Mouse (Mus musculus) kidney, postnatal 0 days (tissue): ENCODE results near the gene Zfhx3. TPM values are rescaled to one million over a fixed set of nuclear protein-coding genes. Genes with fewer than 3 reads are reported as not detected.
A peak's percentile ranks its signal among the peaks of the same experiment; 100 is the strongest.

Experiments used
- ATAC-seq: fragments of 200-750 bp; cut with Nextera tagmentation; replicated peaks from 2 replicates; pipeline ENCODE4 v1.8.0; 2017; ENCODE audit warnings: low read depth, moderate number of reproducible peaks, moderate TSS enrichment, moderate library complexity; ENCODE audit not compliant: low FRiP score
- DNase-seq: peaks from one replicate; pipeline ENCODE4 v3.0.0-alpha.2; 2016; ENCODE audit warnings: low spot score
- H3K27ac ChIP-seq: fragments of 300-500 bp; sonication (generic); 2 replicates; pipeline ENCODE4 v1.5.1; 2014; ENCODE audit warnings: mild to moderate bottlenecking
- H3K27me3 ChIP-seq: fragments of 300-500 bp; sonication (generic); 2 replicates; pipeline ENCODE4 v1.6.1; 2014; ENCODE audit warnings: low read length, mixed read lengths; ENCODE audit not compliant: insufficient read depth
- H3K36me3 ChIP-seq: fragments of 300-500 bp; sonication (generic); 2 replicates; pipeline ENCODE4 v1.6.1; 2014; ENCODE audit warnings: low read length, mixed read lengths; ENCODE audit not compliant: insufficient read depth
- H3K4me1 ChIP-seq: fragments of 300-500 bp; sonication (generic); replicated peaks from 2 replicates; pipeline ENCODE4 v1.6.1; 2014; ENCODE audit warnings: antibody characterized with exemption, low read length, mixed read lengths; ENCODE audit not compliant: insufficient read depth
- H3K4me2 ChIP-seq: fragments of 300-500 bp; sonication (generic); 2 replicates; pipeline ENCODE4 v1.6.1; 2014; ENCODE audit warnings: mild to moderate bottlenecking, low read length, moderate library complexity, mixed read lengths
- H3K4me3 ChIP-seq: fragments of 300-500 bp; sonication (generic); replicated peaks from 2 replicates; pipeline ENCODE4 v1.5.1; 2014; ENCODE audit warnings: low read depth, low read length
- H3K9ac ChIP-seq: fragments of 300-500 bp; sonication (generic); 2 replicates; pipeline ENCODE4 v1.6.1; 2014; ENCODE audit warnings: low read depth, low read length
- H3K9me3 ChIP-seq: fragments of 300-500 bp; sonication (generic); replicated peaks from 2 replicates; pipeline ENCODE4 v1.6.1; 2016; ENCODE audit warnings: low read length, inconsistent platforms, mixed read lengths
- CTCF ChIP-seq: IDR thresholded peaks from 2 replicates; pipeline ENCODE4 v1.5.1; 2016; ENCODE audit warnings: antibody characterized with exemption, low read depth, mild to moderate bottlenecking, moderate library complexity
- WGBS: fragments of 180-500 bp; shearing (Covaris S2); extraction: QIAGEN DNeasy Blood & Tissue Kit; methylation state at CpG from one replicate; pipeline ENCODE4 v1.1.7; 2014; 5-methylcytosine and 5-hydroxymethylcytosine counted together
- polyA plus RNA-seq: library from polyadenylated mRNA; unstranded; fragments of >200 nt; fragmentation: Nextera tagmentation; extraction: Ambion mirVana; gene quantifications from 2 replicates; pipeline ENCODE4 v1.2.1, GENCODE M21; 2015

Zfhx3 gene
- polyA plus RNA-seq, 1 experiment from 2014 or later = 5.0 TPM

DNA sequence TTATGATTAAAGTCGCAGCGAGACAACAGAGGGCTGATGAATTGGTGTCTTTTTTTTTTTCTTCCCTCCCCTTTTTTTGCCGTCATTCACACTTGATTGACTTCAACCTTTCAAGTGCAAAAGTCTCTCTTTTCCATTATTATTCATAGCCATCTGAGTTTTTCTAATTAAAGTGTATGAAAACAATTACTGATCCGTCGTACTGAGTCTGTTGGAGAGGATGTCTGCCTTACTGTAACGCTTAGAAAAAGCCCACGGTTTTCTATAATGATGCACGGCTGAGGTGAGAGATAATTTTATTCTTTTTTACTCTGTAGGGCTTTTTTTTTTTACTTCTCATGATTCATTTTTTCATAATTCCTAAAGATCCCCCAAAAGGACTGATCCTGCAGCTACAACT, 1000.2 kb downstream of the Zfhx3 start:
- H3K4me1 ChIP-seq = no peaks in the 10 kb centered on the region
- H3K9me3 ChIP-seq = no peaks in the 10 kb centered on the region
- DNase-seq = no peak
- H3K27me3 ChIP-seq = no peaks in the 10 kb centered on the region
- no peak overlapping the region for H3K4me3 ChIP-seq
- no peak for TF ChIP-seq CTCF
- 64% methylated on average over 8 of the region's 8 CpGs for WGBS
- H3K36me3 ChIP-seq = peaks cover 35% of the 10 kb centered on the region
- no peak for ATAC-seq
- H3K9ac ChIP-seq = no peak overlapping the region
- no peak overlapping the region for H3K4me2 ChIP-seq
- no peak overlapping the region for H3K27ac ChIP-seq

DNA sequence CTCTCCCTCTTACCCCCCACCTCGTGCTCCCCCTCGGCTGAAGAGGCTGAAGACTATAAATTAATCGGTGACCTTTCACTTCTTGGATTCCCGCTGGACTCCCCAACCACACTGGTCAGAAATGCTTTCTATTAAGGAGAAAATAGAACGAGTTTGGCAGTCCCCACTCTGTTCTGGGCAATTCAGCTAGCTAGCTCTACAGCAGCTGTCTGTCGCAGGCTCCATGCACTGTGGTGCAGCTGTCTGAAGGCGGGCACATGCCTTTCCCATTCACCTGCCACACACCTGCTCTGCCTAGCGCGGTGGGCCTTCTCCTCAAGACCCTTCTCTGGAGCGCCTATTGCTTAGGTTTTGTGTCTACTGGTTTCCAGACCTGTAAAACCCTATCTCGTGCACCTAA, 1000.7 kb downstream of the Zfhx3 start:
- Histone ChIP-seq H3K4me3 (no peak overlapping the region), H3K9ac (no peak overlapping the region), H3K4me1 (no peaks in the 10 kb centered on the region), H3K9me3 (no peaks in the 10 kb centered on the region), H3K27ac (no peak overlapping the region), H3K27me3 (no peaks in the 10 kb centered on the region), H3K36me3 (peaks cover 39% of the 10 kb centered on the region), H3K4me2 (no peak overlapping the region)
- ATAC-seq (no peak), DNase-seq (no peak)
- WGBS = 64% methylated on average over 11 of the region's 11 CpGs
- no peak for TF ChIP-seq CTCF

DNA sequence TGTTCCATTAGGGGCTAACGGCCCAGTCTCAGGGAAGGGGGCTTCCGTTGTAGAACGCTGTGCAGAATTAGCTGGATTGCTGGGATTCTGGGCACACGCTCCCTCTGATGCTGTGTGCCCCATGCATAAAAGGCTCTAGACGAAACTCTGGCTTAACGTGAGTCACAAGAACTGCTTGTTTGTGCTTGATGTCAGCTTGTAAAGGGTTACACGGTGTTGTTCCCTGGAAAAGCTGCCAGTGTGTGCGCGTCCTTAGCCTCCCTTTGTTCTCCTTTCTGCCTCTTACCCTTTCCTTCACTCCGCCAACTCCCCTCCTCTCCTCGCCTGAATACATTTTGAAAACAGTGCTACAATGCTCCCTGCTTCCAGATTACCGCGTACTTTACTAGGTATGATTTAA, 1001.9 kb downstream of the Zfhx3 start:
- Histone ChIP-seq H3K36me3 (peaks cover 46% of the 10 kb centered on the region), H3K4me1 (no peaks in the 10 kb centered on the region), H3K4me3 (no peak overlapping the region), H3K27me3 (no peaks in the 10 kb centered on the region), H3K9ac (no peak overlapping the region), H3K4me2 (no peak overlapping the region), H3K27ac (no peak overlapping the region), H3K9me3 (peaks cover 10% of the 10 kb centered on the region)
- ATAC-seq (no peak), DNase-seq (no peak)
- 70% methylated on average over 13 of the region's 13 CpGs for WGBS
- no peak for TF ChIP-seq CTCF

DNA sequence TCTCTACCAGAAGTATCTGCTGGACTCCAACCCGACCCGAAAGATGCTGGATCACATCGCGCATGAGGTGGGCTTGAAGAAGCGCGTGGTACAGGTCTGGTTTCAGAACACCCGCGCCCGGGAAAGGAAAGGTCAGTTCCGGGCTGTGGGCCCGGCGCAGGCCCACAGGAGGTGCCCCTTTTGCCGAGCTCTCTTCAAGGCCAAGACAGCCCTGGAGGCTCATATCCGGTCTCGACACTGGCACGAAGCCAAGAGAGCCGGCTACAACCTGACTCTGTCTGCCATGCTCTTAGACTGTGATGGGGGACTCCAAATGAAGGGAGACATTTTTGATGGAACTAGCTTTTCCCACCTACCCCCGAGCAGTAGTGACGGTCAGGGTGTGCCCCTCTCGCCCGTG, 1007.9 kb downstream of the Zfhx3 start:
- DNase-seq = no peak
- WGBS = 96% methylated on average over 21 of the region's 21 CpGs
- Histone ChIP-seq H3K4me3 (no peak overlapping the region), H3K9ac (no peak overlapping the region), H3K27ac (no peak overlapping the region), H3K27me3 (no peaks in the 10 kb centered on the region), H3K4me2 (no peak overlapping the region), H3K36me3 (peaks cover 78% of the 10 kb centered on the region), H3K4me1 (no peaks in the 10 kb centered on the region), H3K9me3 (peaks cover 26% of the 10 kb centered on the region)
- no peak for TF ChIP-seq CTCF
- no peak; the same call in 1 of the 2 replicates for ATAC-seq

DNA sequence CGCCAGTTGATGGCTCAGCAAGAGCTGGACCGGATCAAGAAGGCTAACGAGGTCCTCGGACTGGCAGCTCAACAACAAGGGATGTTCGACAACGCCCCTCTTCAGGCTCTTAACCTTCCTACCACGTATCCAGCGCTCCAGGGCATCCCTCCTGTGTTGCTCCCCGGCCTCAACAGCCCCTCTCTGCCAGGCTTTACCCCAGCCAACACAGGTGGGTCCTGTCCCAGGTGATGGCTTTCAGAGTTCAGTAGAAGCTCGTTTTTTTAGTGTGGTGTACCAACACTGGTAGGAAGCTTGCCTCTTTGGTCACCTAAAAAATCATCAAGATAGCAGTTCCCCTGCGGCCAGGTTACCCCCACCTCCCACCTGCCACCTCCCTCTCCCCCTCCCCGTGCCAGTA, 1009.1 kb downstream of the Zfhx3 start:
- ATAC-seq (no peak), DNase-seq (no peak)
- Histone ChIP-seq H3K36me3 (peaks cover 80% of the 10 kb centered on the region), H3K4me3 (no peak overlapping the region), H3K27me3 (no peaks in the 10 kb centered on the region), H3K4me1 (no peaks in the 10 kb centered on the region), H3K9ac (no peak overlapping the region), H3K27ac (no peak overlapping the region), H3K4me2 (no peak overlapping the region), H3K9me3 (peaks cover 26% of the 10 kb centered on the region)
- 94% methylated on average over 12 of the region's 12 CpGs for WGBS
- no peak for TF ChIP-seq CTCF

DNA sequence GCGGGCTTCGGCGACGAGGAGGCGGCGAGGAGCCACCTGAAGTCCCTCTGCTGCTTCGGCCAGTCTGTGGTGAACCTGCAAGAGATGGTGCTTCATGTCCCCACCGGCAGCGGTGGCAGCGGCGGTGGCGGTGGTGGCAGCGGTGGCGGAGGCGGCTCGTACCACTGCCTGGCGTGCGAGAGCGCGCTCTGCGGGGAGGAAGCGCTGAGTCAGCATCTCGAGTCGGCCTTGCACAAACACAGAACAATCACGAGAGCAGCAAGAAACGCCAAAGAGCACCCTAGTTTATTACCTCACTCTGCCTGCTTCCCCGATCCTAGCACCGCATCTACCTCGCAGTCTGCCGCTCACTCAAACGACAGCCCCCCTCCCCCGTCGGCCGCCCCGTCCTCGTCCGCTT, 1014.0 kb downstream of the Zfhx3 start:
- Histone ChIP-seq H3K9ac (no peak overlapping the region), H3K4me1 (no peaks in the 10 kb centered on the region), H3K27me3 (no peaks in the 10 kb centered on the region), H3K36me3 (peaks cover 35% of the 10 kb centered on the region), H3K9me3 (no peaks in the 10 kb centered on the region; the same call in 1 of the 2 replicates), H3K27ac (no peak overlapping the region), H3K4me3 (peak overlapping the region; percentile 9; the same call in 1 of the 2 replicates), H3K4me2 (peak overlapping the region; percentile 37)
- WGBS = 78% methylated on average over 37 of the region's 37 CpGs
- TF ChIP-seq CTCF = no peak
- no peak for DNase-seq
- no peak for ATAC-seq

DNA sequence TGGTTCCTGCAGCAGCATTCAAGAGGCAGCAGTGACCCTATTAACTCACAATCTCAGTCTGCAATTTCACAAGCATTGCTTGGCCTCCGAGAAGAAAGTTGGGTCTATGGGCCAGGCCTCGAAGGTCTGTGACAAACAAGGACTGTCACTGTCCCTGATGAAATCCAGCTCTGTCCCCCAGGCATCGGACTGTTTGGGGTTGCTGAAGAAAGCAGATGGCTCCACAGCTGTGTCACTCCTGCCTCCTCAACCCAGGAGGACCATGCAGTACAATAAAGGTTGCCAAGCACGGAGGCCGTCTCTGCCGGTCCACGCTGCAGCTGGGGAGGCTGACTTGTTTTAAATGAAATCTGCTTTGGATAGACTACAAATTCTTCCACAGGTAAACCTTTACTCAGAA, 1020.1 kb downstream of the Zfhx3 start:
- H3K27ac ChIP-seq = no peak overlapping the region
- H3K9ac ChIP-seq = no peak overlapping the region
- ATAC-seq (no peak), DNase-seq (no peak)
- H3K36me3 ChIP-seq = no peaks in the 10 kb centered on the region
- no peaks in the 10 kb centered on the region for H3K27me3 ChIP-seq
- 83% methylated on average over 7 of the region's 7 CpGs for WGBS
- H3K4me2 ChIP-seq = no peak overlapping the region
- no peak for TF ChIP-seq CTCF
- no peaks in the 10 kb centered on the region for H3K9me3 ChIP-seq
- no peak overlapping the region for H3K4me3 ChIP-seq
- H3K4me1 ChIP-seq = no peaks in the 10 kb centered on the region
